Mouse (Mus musculus) kidney, postnatal 25 days (tissue): ENCODE data around the gene Usp3.

Experiments used
- DNase-seq, 2 experiments: peaks; one replicate each; pipeline ENCODE4 v3.0.0; 2021; ENCODE audit warnings: mixed read lengths in 2 of 2

Usp3 gene

GRCm38 (mm10) chr9:66592708-66593612 lies at the start of gene Usp3:
Usp3 (minus strand) TSS chr9:66593142.
- DNase-seq: peak; percentile 96

GRCm38 (mm10) chr9:66640491-66640890 lies 47.5 kb upstream of the Usp3 start:
- DNase-seq: peak; percentile 33 to 71

GRCm38 (mm10) chr9:66639626-66640025 lies 46.7 kb upstream of the Usp3 start:
- no peak for DNase-seq

- DNase-seq: no peak
Observed at GRCm38 (mm10) chr9:66632441-66632840, 39.5 kb upstream of the Usp3 start.

- DNase-seq: peak in 1 of 2 experiments; percentile 28
Observed at GRCm38 (mm10) chr9:66630931-66631330, 38.0 kb upstream of the Usp3 start.

- DNase-seq: peak; percentile 83 to 88
Observed at GRCm38 (mm10) chr9:66626661-66627060, 33.7 kb upstream of the Usp3 start.

- no peak for DNase-seq
Observed at GRCm38 (mm10) chr9:66625974-66626530, 33.1 kb upstream of the Usp3 start.

- no peak for DNase-seq
Observed at GRCm38 (mm10) chr9:66624873-66625272, 31.9 kb upstream of the Usp3 start.

- DNase-seq: no peak
Observed at GRCm38 (mm10) chr9:66623627-66624026, 30.7 kb upstream of the Usp3 start.

- DNase-seq: peak; percentile 70 to 86
Observed at GRCm38 (mm10) chr9:66620581-66620981, 27.6 kb upstream of the Usp3 start.

GRCm38 (mm10) chr9:66620055-66620454 lies 27.1 kb upstream of the Usp3 start:
- peak in 1 of 2 experiments; percentile 35 for DNase-seq

GRCm38 (mm10) chr9:66617812-66618211 lies 24.9 kb upstream of the Usp3 start:
- no peak for DNase-seq

- DNase-seq: no peak
Observed at GRCm38 (mm10) chr9:66616858-66617257, 23.9 kb upstream of the Usp3 start.

- DNase-seq: no peak
Observed at GRCm38 (mm10) chr9:66615141-66615540, 22.2 kb upstream of the Usp3 start.

- DNase-seq: no peak
Observed at GRCm38 (mm10) chr9:66614547-66614946, 21.6 kb upstream of the Usp3 start.

- no peak for DNase-seq
Observed at GRCm38 (mm10) chr9:66613667-66614066, 20.7 kb upstream of the Usp3 start.

GRCm38 (mm10) chr9:66611478-66612093 lies 18.6 kb upstream of the Usp3 start:
- DNase-seq: peak; percentile 92

- DNase-seq: no peak
Observed at GRCm38 (mm10) chr9:66608817-66609345, 15.9 kb upstream of the Usp3 start.

GRCm38 (mm10) chr9:66606851-66607250 lies 13.9 kb upstream of the Usp3 start:
- no peak for DNase-seq

- peak; percentile 78 to 86 for DNase-seq
Observed at GRCm38 (mm10) chr9:66605876-66606750, 13.2 kb upstream of the Usp3 start.

GRCm38 (mm10) chr9:66604349-66605206 lies 11.6 kb upstream of the Usp3 start:
- DNase-seq: no peak
